Mouse (Mus musculus) intestine, embryonic 16.5 days (tissue): ENCODE data around the gene Zfp445. TPM values are rescaled to one million over a fixed set of nuclear protein-coding genes. Genes with fewer than 3 reads are reported as not detected.

Experiments used
- ATAC-seq: fragments of 200-750 bp; cut with Nextera tagmentation; 2 replicates; pipeline ENCODE4 v1.8.0; 2017; ENCODE audit warnings: moderate TSS enrichment, moderate library complexity
- H3K27ac ChIP-seq: fragments of 300-500 bp; sonication (generic); 2 replicates; pipeline ENCODE4 v1.5.1; 2014; ENCODE audit warnings: mild to moderate bottlenecking, low read length
- H3K27me3 ChIP-seq: fragments of 300-500 bp; sonication (generic); replicated peaks from 2 replicates; pipeline ENCODE4 v1.6.1; 2014; ENCODE audit warnings: low read length, control low read depth, mixed read lengths; ENCODE audit not compliant: control insufficient read depth, insufficient read depth
- H3K36me3 ChIP-seq: fragments of 300-500 bp; sonication (generic); 2 replicates; pipeline ENCODE4 v1.6.1; 2014; ENCODE audit warnings: low read length, control low read depth; ENCODE audit not compliant: control insufficient read depth, insufficient read depth
- H3K4me1 ChIP-seq: fragments of 300-500 bp; sonication (generic); 2 replicates; pipeline ENCODE4 v1.6.1; 2014; ENCODE audit warnings: low read length, control low read depth, mixed read lengths; ENCODE audit not compliant: control insufficient read depth, insufficient read depth
- H3K4me2 ChIP-seq: fragments of 300-500 bp; sonication (generic); 2 replicates; pipeline ENCODE4 v1.6.1; 2014; ENCODE audit warnings: low read depth, low read length, control low read depth
- H3K4me3 ChIP-seq: fragments of 300-500 bp; sonication (generic); 2 replicates; pipeline ENCODE4 v1.5.1; 2014; ENCODE audit warnings: mild to moderate bottlenecking, low read length
- H3K9ac ChIP-seq: fragments of 300-500 bp; sonication (generic); 2 replicates; pipeline ENCODE4 v1.6.1; 2014; ENCODE audit warnings: low read depth, low read length
- H3K9me3 ChIP-seq: fragments of 300-500 bp; sonication (generic); 2 replicates; pipeline ENCODE4 v1.6.1; 2016; ENCODE audit warnings: low read length, control low read depth; ENCODE audit not compliant: control insufficient read depth
- WGBS: fragments of 180-500 bp; shearing (Covaris S2); extraction: QIAGEN DNeasy Blood & Tissue Kit; methylation state at CpG from one replicate; pipeline ENCODE4 v1.1.7; 2014; 5-methylcytosine and 5-hydroxymethylcytosine counted together
- polyA plus RNA-seq: library from polyadenylated mRNA; unstranded; fragments of >200 nt; fragmentation: Nextera tagmentation; extraction: Ambion mirVana; gene quantifications from 2 replicates; pipeline ENCODE4 v1.2.1, GENCODE M21; 2015

Zfp445 gene
- polyA plus RNA-seq, 1 experiment from 2014 or later = 41.3 TPM

DNA sequence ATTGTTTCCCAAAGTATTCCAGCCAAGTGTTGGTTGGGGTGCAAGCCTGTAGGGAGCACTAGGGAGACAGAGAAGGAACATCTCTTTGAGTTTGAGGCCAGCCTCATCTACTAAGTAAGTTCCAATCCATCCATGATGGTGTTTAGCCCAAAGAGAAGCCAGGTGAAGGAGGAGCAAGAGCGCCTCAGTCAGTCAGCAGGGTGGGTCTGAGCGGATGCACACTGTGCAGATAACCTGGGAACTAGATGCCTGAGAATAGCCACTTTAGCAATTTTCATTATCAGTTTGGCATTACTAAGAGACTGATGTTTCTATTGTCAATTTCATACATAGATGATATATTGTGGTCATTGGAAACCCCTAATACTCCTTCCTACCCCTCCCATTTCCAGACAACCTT is 51.0 kb downstream of the Zfp445 start:
- peak; percentile 62 for ATAC-seq
- H3K4me1 ChIP-seq = no peaks in the 10 kb centered on the region
- H3K36me3 ChIP-seq = no peaks in the 10 kb centered on the region
- H3K27ac ChIP-seq = peak overlapping the region; percentile 51; the same call in 1 of the 2 replicates
- no peak overlapping the region for H3K4me3 ChIP-seq
- H3K4me2 ChIP-seq = no peak overlapping the region
- H3K9ac ChIP-seq = no peak overlapping the region
- H3K27me3 ChIP-seq = no peaks in the 10 kb centered on the region
- WGBS = 80% methylated on average over 2 of the region's 2 CpGs
- H3K9me3 ChIP-seq = no peaks in the 10 kb centered on the region

GRCm38 (mm10) chr9:122812386-122812785 is 53.4 kb downstream of the Zfp445 start:
- Histone ChIP-seq H3K9ac (no peak overlapping the region), H3K4me2 (no peak overlapping the region), H3K9me3 (no peaks in the 10 kb centered on the region), H3K36me3 (no peaks in the 10 kb centered on the region), H3K27ac (no peak overlapping the region), H3K27me3 (no peaks in the 10 kb centered on the region), H3K4me3 (no peak overlapping the region), H3K4me1 (no peaks in the 10 kb centered on the region)
- ATAC-seq = no peak
- WGBS = 80% methylated on average over 5 of the region's 5 CpGs

DNA sequence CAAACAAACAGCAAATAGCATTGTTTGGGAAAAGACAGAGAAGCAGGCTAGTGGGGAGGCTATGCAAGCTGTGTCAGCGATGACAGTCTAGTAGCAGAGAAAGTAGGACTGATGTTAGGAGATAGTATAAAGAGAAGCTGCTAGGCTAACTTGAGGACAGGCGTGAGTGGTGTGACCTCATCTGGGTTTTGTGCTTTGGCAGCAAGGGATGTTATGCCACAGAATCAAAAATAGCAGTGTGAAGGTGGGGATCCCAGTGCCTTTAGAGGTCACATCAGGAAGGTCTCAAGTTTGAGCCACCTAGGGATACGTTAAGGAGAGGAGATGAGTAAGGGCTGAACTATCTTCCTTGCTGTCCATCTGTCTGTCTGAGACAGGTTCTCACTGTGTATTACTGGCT is 55.6 kb downstream of the Zfp445 start:
- Histone ChIP-seq H3K27me3 (no peaks in the 10 kb centered on the region), H3K27ac (no peak overlapping the region), H3K4me2 (no peak overlapping the region), H3K4me3 (no peak overlapping the region), H3K9me3 (no peaks in the 10 kb centered on the region), H3K36me3 (no peaks in the 10 kb centered on the region), H3K4me1 (peaks cover 10% of the 10 kb centered on the region), H3K9ac (no peak overlapping the region)
- no peak for ATAC-seq
- 84% methylated on average over 3 of the region's 3 CpGs for WGBS

DNA sequence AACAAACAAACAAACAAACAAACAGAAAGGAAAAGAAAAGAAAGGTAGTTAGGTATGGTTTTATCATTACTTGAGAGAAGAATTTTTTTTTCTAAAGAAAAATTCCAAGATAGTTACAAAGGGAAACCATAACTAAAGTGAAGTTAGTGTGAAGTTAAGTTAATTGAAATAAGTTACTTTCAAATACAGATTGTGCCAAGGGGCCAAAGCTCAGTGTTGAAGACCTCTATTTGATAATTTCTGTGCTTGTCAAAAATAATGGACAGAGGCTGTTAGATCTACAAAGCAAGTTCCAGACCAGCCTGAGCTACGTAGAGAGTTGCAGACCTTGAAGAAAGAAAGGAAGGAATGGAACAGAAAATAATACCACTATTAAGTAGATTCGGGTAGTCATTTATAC is 58.6 kb downstream of the Zfp445 start:
- no peak overlapping the region for H3K4me3 ChIP-seq

DNA sequence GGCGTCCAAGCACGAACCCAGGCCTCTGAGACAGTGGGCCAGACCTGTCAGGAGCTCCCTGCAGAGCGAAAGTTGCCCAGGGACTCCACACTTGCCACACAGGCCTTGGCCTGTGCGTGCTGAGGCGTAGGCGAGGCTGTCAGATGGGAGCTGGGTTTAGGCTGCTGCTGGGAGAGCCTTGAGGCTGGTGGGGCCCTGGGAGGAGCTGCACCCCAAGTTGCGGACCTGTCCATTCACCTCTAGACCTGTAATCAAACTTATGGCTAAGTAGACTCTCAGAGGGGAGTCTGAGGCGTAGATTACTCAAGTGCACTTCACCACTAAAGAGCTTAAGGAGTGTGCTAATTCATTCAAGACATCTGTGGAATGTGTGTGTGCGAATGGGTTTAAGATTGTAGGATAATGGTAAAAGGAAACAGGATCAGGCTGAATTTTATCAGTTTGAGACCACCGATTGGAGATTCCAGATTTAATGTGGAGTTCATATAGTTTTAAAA is 59.9 kb downstream of the Zfp445 start:
- H3K27me3 ChIP-seq = no peaks in the 10 kb centered on the region
- H3K36me3 ChIP-seq = no peaks in the 10 kb centered on the region
- 11% methylated on average over 10 of the region's 10 CpGs for WGBS
- peaks cover 10% of the 10 kb centered on the region for H3K4me1 ChIP-seq
- H3K9ac ChIP-seq = peak overlapping the region; percentile 87
- no peak for ATAC-seq
- peak overlapping the region; percentile 89 for H3K4me2 ChIP-seq
- peak overlapping the region; percentile 73 for H3K4me3 ChIP-seq
- H3K27ac ChIP-seq = peak overlapping the region; percentile 89
- H3K9me3 ChIP-seq = no peaks in the 10 kb centered on the region

More for the DNA sequence above, 58.6 kb downstream of the Zfp445 start:
- no peak overlapping the region for H3K9ac ChIP-seq
- peaks cover 10% of the 10 kb centered on the region for H3K4me1 ChIP-seq
- WGBS = 89% methylated on average over 2 of the region's 2 CpGs
- no peaks in the 10 kb centered on the region for H3K9me3 ChIP-seq
- H3K36me3 ChIP-seq = no peaks in the 10 kb centered on the region
- H3K27me3 ChIP-seq = no peaks in the 10 kb centered on the region
- no peak overlapping the region for H3K27ac ChIP-seq
- no peak for ATAC-seq
- no peak overlapping the region for H3K4me2 ChIP-seq

- Histone ChIP-seq H3K4me2 (peak within 1 kb of the TSS; percentile 89), H3K27ac (peak within 1 kb of the TSS; percentile 89), H3K4me1 (peaks cover 10% of the 10 kb centered on the region), H3K27me3 (no peaks in the 10 kb centered on the region), H3K9me3 (no peaks in the 10 kb centered on the region), H3K9ac (peak within 1 kb of the TSS; percentile 87), H3K36me3 (no peaks in the 10 kb centered on the region), H3K4me3 (peak within 1 kb of the TSS; percentile 73)
- WGBS = 6% methylated on average over 42 of the region's 42 CpGs
- ATAC-seq = peak; percentile 99
These were observed 60.6 kb downstream of the Zfp445 start, which contains the start of gene Tcaim for GRCm38 (mm10) chr9:122805053-122805844. Gene Tcaim, plus strand, starts transcription at chr9:122805539.

Other genes starting within 250 kb of the Zfp445 start
- not detected in 2 replicates for gene Topaz1, start 118.7 kb downstream of the Zfp445 start, polyA plus RNA-seq
- gene Tcaim, start 60.5 kb downstream of the Zfp445 start, polyA plus RNA-seq = 5.5 and 5.6 TPM in 2 replicates
- gene Gm35549, start 22.0 kb downstream of the Zfp445 start, polyA plus RNA-seq = 0.23 TPM in 1 of 2 replicates, not detected in the other
- 3.7 and 4.3 TPM in 2 replicates for gene Zkscan7, start 19.7 kb upstream of the Zfp445 start, polyA plus RNA-seq
- gene Zfp105, start 57.1 kb upstream of the Zfp445 start, polyA plus RNA-seq = 8.9 and 10.0 TPM in 2 replicates
- gene 1110059G10Rik, start 85.0 kb upstream of the Zfp445 start, polyA plus RNA-seq = 27.6 and 28.3 TPM in 2 replicates
- 29.7 and 34.4 TPM in 2 replicates for gene Kif15, start 85.0 kb upstream of the Zfp445 start, polyA plus RNA-seq
- gene Tmem42, start 155.3 kb upstream of the Zfp445 start, polyA plus RNA-seq = 19.9 and 20.2 TPM in 2 replicates
- gene Tgm4, start 168.7 kb upstream of the Zfp445 start, polyA plus RNA-seq = 0.37 and 0.42 TPM in 2 replicates
- gene Zdhhc3, start 247.2 kb upstream of the Zfp445 start, polyA plus RNA-seq = 75.8 and 76.9 TPM in 2 replicates
- 130 and 146 TPM in 2 replicates for gene Exosc7, start 247.2 kb upstream of the Zfp445 start, polyA plus RNA-seq